Mouse (Mus musculus) frontal cortex, adult 2 months (tissue): ENCODE measurements at regions not wholly inside any gene's neighbourhood (a gene's known extent, or its start where the extent isn't known, plus 50 kb on each side); places are given as distances from the start of the nearest gene placed in this dataset.

Experiments
- DNase-seq, 2 experiments: peaks; one replicate each; pipeline ENCODE4 v3.0.0; 2022; ENCODE audit warnings: low spot score in 1 of 2; ENCODE audit errors: extremely low spot score in 1 of 2

DNA sequence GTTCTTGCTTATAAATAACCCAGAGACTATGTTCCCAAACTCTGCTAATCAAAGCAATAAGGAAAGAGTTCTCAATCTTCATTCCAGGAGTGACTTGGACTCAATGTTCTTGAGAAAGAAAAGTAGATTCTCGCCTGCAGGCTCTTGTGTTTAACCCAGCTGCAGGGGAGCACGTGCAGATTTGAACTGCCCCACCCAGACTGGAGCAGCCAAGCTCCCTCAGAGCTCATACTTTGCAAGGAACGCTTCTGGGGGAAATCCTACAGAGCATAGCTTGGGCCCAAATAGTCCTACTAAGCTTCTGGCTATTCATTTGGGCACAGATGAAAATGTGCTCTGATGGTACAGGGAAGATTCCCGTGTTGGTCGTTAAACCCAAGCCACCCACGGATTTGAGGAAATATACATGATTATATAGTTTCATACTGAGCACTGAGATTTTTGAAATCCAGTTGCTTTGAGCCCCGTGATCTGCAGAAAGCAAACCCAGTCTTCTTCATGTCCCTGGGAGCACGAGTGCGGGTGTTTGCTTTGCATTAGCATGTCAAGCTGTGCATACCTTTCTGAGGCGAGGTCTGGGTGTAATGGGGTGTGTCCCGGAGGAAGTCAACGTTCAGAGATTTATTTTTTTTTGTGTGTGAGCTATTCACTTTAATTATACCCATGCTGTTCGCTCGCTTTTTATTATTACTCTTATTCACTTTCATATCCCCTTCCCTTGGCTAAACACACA is 99.1 kb upstream of the Trp63 start:
- no peak for DNase-seq

DNA sequence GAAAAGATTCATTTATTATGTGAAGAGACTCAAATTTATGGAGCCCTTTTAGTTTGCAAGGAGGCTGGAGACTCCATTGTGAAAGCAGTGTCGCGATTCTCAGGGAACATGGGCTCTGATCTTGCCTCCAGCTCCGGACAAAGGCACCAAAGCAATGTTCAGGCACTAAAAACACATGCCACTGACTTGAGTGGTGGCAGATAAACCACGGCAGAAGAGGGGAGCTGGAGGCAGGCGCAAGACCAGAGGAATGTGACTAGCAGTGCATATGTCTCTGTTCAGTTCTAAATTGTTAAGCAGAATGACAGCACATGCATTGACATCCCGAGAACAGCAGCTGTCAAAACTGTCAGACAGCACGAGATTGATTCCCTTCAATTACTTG is 98.5 kb upstream of the Trp63 start:
- no peak for DNase-seq

DNA sequence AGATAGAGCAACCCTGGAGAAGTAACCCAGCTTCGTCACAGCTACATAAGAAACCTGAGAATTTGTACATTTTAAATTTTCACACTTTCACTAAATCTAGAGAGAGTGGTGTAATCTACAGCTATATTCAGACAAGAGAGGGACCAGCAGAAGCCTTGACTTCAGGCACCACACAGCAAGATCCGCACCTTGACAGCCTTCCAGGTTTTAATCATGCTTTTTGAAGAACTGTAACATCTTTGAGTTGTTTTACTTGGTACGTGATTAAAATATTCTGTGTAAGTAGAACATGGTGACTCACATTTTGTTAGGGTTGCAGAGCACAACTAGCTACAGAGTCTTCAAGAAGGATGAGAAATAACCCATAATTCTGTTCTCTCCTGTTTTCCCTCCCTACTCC is 97.6 kb upstream of the Trp63 start:
- DNase-seq: peak; percentile 68 to 75

DNA sequence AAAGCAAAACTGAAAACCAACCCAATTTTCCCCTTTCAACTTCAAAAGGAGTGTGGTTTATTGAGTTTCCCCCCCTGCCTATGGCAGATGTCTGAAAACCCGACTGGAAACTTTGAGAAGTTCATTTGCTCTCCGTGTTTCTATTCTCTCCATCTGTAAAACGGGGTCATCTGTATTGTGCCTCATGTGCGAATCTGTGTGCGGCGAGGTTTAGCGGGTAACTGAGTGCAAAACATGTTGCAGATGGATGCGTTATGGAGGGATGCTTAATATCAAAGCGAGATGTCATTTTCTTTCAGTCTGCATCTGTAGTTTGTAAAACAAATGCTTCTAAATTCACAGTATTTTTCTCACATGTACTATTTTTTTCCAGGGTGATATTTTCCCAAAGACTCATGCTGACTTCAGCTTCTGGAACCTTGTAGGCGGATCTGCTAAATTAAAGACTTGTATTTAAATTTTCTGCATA is 95.7 kb upstream of the Trp63 start:
- DNase-seq: peak; percentile 40 to 73

DNA sequence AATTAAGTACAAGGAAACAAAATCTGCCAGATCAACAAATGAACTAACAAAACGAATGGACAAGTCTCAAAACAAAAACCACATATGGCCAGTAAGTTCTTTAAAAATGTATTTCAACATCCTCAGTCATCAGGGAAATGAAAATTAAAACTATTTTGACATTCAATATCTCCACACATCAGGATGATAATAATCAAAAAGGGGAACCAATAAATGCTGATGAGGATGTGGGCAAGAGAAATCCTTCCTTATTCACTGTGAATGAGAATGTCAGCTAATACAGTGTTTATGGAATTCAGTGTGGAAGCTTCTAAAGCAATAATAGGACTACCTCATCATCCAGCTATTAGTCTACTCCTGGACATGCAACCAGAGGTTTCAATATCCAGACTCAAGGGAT is 86.1 kb upstream of the Trp63 start:
- no peak for DNase-seq

DNA sequence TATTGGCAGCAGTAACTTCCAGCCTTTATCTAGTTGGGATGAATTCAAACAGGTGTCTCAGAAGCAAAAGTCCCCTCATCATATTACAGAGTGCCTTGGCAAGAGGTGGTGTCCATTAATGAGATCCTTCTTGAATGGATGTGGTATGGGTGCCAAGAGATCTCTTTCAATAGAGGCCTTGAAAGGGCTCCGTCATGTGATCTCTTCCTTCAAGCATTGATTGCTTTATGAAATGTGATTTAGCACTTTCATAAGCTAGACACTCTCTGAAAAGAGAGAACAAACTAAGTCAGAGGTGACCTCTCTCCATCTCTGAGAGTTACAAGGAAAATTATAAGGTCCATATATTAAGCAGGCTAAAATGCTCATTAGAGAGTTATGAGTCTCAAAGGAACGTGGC is 80.4 kb upstream of the Trp63 start:
- DNase-seq: no peak

DNA sequence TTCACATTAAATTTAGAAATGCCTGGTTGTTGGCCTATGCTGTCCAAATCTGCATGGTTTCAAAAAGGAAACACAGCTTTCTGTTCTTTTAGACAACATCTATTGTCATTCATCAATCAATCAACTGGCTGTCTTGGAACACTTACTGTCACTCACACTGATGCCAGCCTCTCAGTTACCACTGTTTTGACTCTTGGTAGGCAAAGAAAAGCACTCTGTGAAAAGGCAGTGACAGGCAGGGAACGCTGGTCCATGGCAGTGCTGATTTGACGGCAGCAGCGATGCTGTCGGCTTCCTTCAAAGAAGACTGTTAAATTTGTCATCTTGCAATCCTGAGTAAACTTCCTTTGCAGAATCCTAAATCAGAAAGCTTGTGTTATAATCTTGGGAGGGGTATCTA is 68.3 kb upstream of the Trp63 start:
- no peak for DNase-seq

DNA sequence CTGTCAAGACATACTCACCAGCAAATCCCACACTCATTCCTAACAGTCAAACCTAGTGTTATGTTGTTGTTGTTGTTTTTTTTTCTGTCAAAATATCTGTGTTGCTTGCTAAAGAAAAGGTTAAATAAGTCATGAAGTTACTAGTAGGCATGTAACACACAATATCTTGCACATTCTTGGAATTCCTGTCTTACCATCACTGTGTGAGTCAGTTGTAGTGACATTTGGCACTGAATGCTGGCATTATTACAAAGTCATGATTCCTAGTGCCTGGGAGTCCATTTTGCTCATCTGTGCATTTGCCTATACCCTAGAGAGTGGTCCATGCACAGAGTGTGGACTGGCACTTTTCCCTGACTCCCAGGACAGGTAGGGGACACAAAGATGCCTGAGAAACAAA is 67.9 kb upstream of the Trp63 start:
- DNase-seq: no peak

DNA sequence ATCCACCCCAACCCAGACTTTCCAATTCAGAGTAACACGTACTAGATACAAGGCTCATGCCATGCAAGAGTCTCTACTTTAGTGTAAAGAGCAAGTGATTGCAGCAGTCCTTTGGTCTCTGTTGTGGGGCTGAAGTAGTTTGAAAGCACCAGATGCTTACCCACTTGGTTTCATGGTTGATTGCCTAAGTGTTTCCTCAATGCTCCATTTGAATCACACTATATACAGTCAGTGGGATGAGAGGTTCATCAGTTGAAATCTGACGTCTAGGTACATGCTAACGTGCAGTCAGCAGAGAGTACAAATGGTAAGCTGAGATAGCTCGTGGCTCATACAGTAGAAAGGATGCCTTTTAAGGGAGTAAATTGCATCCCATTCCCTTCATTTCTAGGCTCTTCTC is 64.7 kb upstream of the Trp63 start:
- DNase-seq: no peak

DNA sequence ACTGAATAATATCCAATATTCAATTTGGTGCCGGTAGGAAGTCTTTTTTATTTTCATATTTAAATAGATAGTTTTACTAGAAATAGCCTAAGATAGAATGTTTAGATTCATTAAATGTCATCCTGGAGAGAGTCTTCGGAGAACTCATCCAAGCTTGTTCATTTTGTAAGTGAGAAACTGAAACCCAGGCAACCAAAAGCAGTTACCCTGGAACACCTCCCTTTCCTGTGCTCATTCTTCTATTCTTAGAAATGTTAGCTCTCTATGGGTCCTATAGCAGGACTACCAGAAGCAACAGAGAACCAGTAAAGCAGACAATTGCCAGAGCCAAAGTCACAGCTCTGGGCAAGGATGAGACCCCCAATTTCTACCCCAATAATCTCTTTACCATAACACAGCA is 60.9 kb upstream of the Trp63 start:
- peak; percentile 27 to 30 for DNase-seq

DNA sequence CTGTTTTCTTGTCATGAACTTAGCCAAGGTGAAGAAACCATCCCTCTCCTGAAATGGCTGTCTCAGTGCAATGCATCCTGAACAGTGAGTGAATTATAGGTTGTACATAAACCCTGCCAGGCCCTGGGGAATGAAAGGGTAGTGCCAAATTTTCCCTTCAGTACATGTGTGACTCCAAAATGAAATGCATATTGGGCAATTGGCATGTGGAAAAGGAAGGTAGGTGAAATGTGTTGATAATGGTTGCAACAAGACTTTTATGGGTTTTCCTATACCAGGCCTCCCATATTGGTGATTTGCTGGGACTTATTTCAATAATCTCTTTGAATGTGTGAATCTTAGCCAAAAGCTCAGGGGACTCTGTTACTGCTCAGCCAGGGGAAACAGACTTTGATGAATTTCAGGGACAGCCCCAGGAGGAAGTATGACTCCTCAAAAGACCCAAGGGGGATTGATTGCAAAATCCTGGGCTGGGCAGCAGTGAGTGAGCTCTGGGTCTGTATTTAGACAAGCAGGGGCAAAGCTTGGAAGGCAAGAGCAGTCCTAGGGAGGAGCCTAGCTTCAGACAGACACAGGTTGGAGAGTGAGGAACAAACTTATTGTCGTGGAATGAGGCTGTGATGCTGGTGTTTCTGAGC is 59.5 kb upstream of the Trp63 start:
- no peak for DNase-seq

DNA sequence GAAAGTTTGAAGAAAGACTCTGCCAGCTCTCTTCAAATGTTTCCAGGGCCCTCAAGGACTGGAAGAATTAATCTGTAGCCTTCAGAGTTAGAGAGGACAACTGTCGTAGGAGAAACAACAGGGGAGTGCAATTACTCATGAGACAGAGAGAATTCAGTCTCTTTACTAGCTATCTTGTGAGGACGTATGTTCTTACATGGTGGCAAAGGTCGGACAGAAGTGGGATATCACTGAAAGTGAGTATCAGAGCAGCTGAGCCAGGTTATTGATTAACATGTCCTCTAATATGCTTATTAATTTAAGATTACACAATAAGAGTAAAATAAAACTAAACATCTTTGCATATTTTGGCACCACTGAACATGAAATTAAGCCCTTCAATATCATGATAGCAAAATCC is 53.8 kb upstream of the Trp63 start:
- no peak for DNase-seq

DNA sequence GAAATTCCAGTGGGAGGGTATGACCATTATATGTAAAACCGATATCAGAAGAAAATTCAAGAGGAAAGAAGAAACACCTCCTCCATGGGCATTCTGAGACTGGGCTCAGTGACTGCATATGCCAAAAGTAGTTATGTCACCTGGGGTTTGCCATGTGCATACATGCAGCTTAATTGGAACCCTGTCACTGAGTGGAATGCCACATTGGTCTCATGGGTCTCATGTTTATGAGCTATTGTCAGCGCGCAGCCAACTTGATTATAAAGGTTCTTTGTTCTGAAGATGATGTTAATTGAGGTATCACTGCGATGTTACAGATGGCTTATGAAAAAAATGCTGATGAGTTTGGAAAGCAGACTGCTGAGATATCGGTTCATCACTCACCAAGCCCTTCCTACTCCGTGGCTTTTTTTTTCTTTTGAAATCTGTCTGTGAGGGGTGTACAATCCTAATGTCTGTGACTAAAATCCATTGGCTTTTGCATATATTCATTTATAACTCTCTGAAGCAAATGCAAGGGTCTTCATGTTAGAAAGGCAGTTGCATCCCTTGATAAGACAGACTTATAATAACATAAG is 52.3 kb upstream of the Trp63 start:
- DNase-seq: no peak
